Mouse (Mus musculus) MEL (cell line): ENCODE measurements around the gene Pik3cg. TPM values are rescaled to one million over a fixed set of nuclear protein-coding genes. Genes with fewer than 3 reads are reported as not detected.

ENCODE experiments used
- DNase-seq: peaks from one replicate; pipeline ENCODE4 v3.0.0; 2011; ENCODE audit warnings: low read depth, low spot score
- H3K27ac ChIP-seq: 2 replicates; pipeline ENCODE4 v1.5.1; 2012; ENCODE audit warnings: low read depth, mild to moderate bottlenecking, control low read depth, low read length, moderate library complexity; ENCODE audit not compliant: control insufficient read depth
- H3K27me3 ChIP-seq, 2 experiments: fragments of 150-350 bp in 1 of 2; sonication (generic) in 1 of 2; 2 replicates each; pipeline ENCODE4 v1.6.1; 2012; ENCODE audit warnings: low read length in 2 of 2, mild to moderate bottlenecking in 2 of 2, improper control_type of control experiment in 1 of 2, moderate library complexity in 1 of 2; ENCODE audit not compliant: insufficient read depth in 2 of 2, control insufficient read depth in 1 of 2
- H3K36me3 ChIP-seq, 2 experiments: 2 replicates each; pipeline ENCODE4 v1.6.1; 2012 to 2014; ENCODE audit warnings: low read length in 2 of 2, improper control_type of control experiment in 1 of 2, inconsistent platforms in 1 of 2, mild to moderate bottlenecking in 1 of 2; ENCODE audit not compliant: insufficient read depth in 2 of 2, control insufficient read depth in 1 of 2
- H3K4me1 ChIP-seq, 2 experiments: fragments of 150-350 bp in 1 of 2; sonication (generic) in 1 of 2; 2 replicates each; pipeline ENCODE4 v1.6.1; 2012; ENCODE audit warnings: low read length in 2 of 2, improper control_type of control experiment in 1 of 2, mild to moderate bottlenecking in 1 of 2; ENCODE audit not compliant: insufficient read depth in 2 of 2, control insufficient read depth in 1 of 2
- H3K4me3 ChIP-seq, 2 experiments: fragments of 150-350 bp in 1 of 2; sonication (generic) in 1 of 2; 2 replicates each; pipeline ENCODE4 v1.5.1; 2012; ENCODE audit warnings: low read depth in 2 of 2, low read length in 2 of 2, mild to moderate bottlenecking in 2 of 2, moderate library complexity in 2 of 2, control low read depth in 1 of 2, improper control_type of control experiment in 1 of 2; ENCODE audit not compliant: control insufficient read depth in 1 of 2, insufficient read depth in 1 of 2
- H3K79me2 ChIP-seq: 2 replicates; pipeline ENCODE4 v1.6.1; 2012; ENCODE audit warnings: mild to moderate bottlenecking, low read length, moderate library complexity; ENCODE audit not compliant: control insufficient read depth, poor library complexity, insufficient read depth
- H3K9ac ChIP-seq: 2 replicates; pipeline ENCODE4 v1.6.1; 2012; ENCODE audit warnings: low read depth, mild to moderate bottlenecking, control low read depth, low read length, moderate library complexity; ENCODE audit not compliant: control insufficient read depth, poor library complexity, severe bottlenecking
- H3K9me3 ChIP-seq: fragments of 150-350 bp; sonication (generic); replicated peaks from 2 replicates; pipeline ENCODE4 v1.6.1; 2012; ENCODE audit warnings: mild to moderate bottlenecking, low read length, improper control_type of control experiment, moderate library complexity; ENCODE audit not compliant: insufficient read depth
- BHLHE40 ChIP-seq: IDR thresholded peaks from 2 replicates; pipeline ENCODE4 v1.6.1; 2012; ENCODE audit warnings: low read depth, mild to moderate bottlenecking, inconsistent platforms, low read length, improper control_type of control experiment, borderline replicate concordance
- CHD1 ChIP-seq: IDR thresholded peaks from 2 replicates; pipeline ENCODE4 v1.6.1; 2012; ENCODE audit warnings: low read depth, mild to moderate bottlenecking, inconsistent platforms, low read length, improper control_type of control experiment
- EP300 ChIP-seq, 2 experiments: IDR thresholded peaks; 2 replicates each; pipeline ENCODE4 v1.6.1; 2011; ENCODE audit warnings: improper control_type of control experiment in 2 of 2, low read length in 2 of 2, low read depth in 1 of 2, mild to moderate bottlenecking in 1 of 2
- GATA1 ChIP-seq: IDR thresholded peaks from 2 replicates; pipeline ENCODE4 v1.6.1; 2011; ENCODE audit warnings: low read depth, low read length, improper control_type of control experiment
- JUND ChIP-seq: IDR thresholded peaks from 2 replicates; pipeline ENCODE4 v1.6.1; 2011; ENCODE audit warnings: low read depth, mild to moderate bottlenecking, improper control_type of control experiment, low read length
- MAFK ChIP-seq: IDR thresholded peaks from 2 replicates; pipeline ENCODE4 v1.6.1; 2011; ENCODE audit warnings: low read depth, mild to moderate bottlenecking, low read length, improper control_type of control experiment, borderline replicate concordance
- MAX ChIP-seq: IDR thresholded peaks from 2 replicates; pipeline ENCODE4 v1.6.1; 2011; ENCODE audit warnings: low read length, improper control_type of control experiment
- MEF2A ChIP-seq: IDR thresholded peaks from 2 replicates; pipeline ENCODE4 v1.6.1; 2014; ENCODE audit warnings: low read depth, mild to moderate bottlenecking, inconsistent platforms, low read length, improper control_type of control experiment; ENCODE audit not compliant: poor library complexity, insufficient replicate concordance, severe bottlenecking; ENCODE audit errors: extremely low read depth
- MXI1 ChIP-seq: IDR thresholded peaks from 2 replicates; pipeline ENCODE4 v1.6.1; 2011; ENCODE audit warnings: mild to moderate bottlenecking, low read depth, low read length, improper control_type of control experiment
- MYB ChIP-seq: IDR thresholded peaks from 2 replicates; pipeline ENCODE4 v1.6.1; 2011; ENCODE audit warnings: mild to moderate bottlenecking, low read depth, low read length, improper control_type of control experiment
- NELFE ChIP-seq: IDR thresholded peaks from 2 replicates; pipeline ENCODE4 v1.6.1; 2011; ENCODE audit warnings: low read depth, low read length, improper control_type of control experiment
- NRF1 ChIP-seq: IDR thresholded peaks from 2 replicates; pipeline ENCODE4 v1.6.1; 2014; ENCODE audit warnings: low read depth, mild to moderate bottlenecking, inconsistent platforms, low read length, improper control_type of control experiment, moderate library complexity; ENCODE audit not compliant: poor library complexity, insufficient read depth, severe bottlenecking
- POLR2A ChIP-seq, 2 experiments: IDR thresholded peaks; 2 replicates each; pipeline ENCODE4 v1.6.1; 2011 to 2012; ENCODE audit warnings: low read length in 2 of 2, mild to moderate bottlenecking in 2 of 2, control low read depth in 1 of 2, improper control_type of control experiment in 1 of 2, low read depth in 1 of 2, moderate library complexity in 1 of 2; ENCODE audit not compliant: control insufficient read depth in 1 of 2, insufficient read depth in 1 of 2, poor library complexity in 1 of 2
- POLR2AphosphoS5 ChIP-seq: IDR thresholded peaks from 2 replicates; pipeline ENCODE4 v1.6.1; 2012; ENCODE audit warnings: low read depth, borderline replicate concordance, mild to moderate bottlenecking, inconsistent platforms, low read length, moderate library complexity, mixed read lengths
- RAD21 ChIP-seq: IDR thresholded peaks from 2 replicates; pipeline ENCODE4 v1.6.1; 2011; ENCODE audit warnings: mild to moderate bottlenecking, low read depth, low read length, improper control_type of control experiment
- SIN3A ChIP-seq: IDR thresholded peaks from 2 replicates; pipeline ENCODE4 v1.6.1; 2012; ENCODE audit warnings: low read length, improper control_type of control experiment, inconsistent platforms
- UBTF ChIP-seq: IDR thresholded peaks from 2 replicates; pipeline ENCODE4 v1.6.1; 2012; ENCODE audit warnings: low read depth, mild to moderate bottlenecking, inconsistent platforms, low read length, improper control_type of control experiment, moderate library complexity, borderline replicate concordance; ENCODE audit not compliant: insufficient read depth
- USF1 ChIP-seq: IDR thresholded peaks from 2 replicates; pipeline ENCODE4 v1.6.1; 2014; ENCODE audit warnings: low read depth, mild to moderate bottlenecking, inconsistent platforms, low read length, improper control_type of control experiment, moderate library complexity
- USF2 ChIP-seq, 2 experiments: IDR thresholded peaks; 2 replicates each; pipeline ENCODE4 v1.6.1; 2011 to 2012; ENCODE audit warnings: improper control_type of control experiment in 2 of 2, low read length in 2 of 2, borderline replicate concordance in 1 of 2, inconsistent platforms in 1 of 2, low read depth in 1 of 2, mild to moderate bottlenecking in 1 of 2; ENCODE audit not compliant: insufficient read depth in 1 of 2
- ZC3H11A ChIP-seq: IDR thresholded peaks from 2 replicates; pipeline ENCODE4 v1.6.1; 2012; ENCODE audit warnings: low read depth, mild to moderate bottlenecking, inconsistent platforms, low read length, improper control_type of control experiment
- ZKSCAN1 ChIP-seq: IDR thresholded peaks from 2 replicates; pipeline ENCODE4 v1.6.1; 2012; ENCODE audit warnings: low read depth, mild to moderate bottlenecking, inconsistent platforms, low read length, improper control_type of control experiment, moderate library complexity
- polyA plus RNA-seq, 2 experiments: library from polyadenylated mRNA; stranded (reverse) in 1 of 2; unstranded in 1 of 2; fragments of >175 nt in 1 of 2; fragments of >200 nt in 1 of 2; gene quantifications; 2 replicates each; pipeline versions ENCODE4 v1.2.1 to v1.2.4; 2012; ENCODE audit warnings: low replicate concordance in 2 of 2, low read depth in 1 of 2; ENCODE audit not compliant: insufficient read length in 2 of 2, insufficient read depth in 1 of 2, missing spikeins in 1 of 2
- total RNA-seq: library from RNA; depleted of rRNA; stranded (reverse); fragments of 300-350 nt; gene quantifications from 2 replicates; pipeline ENCODE4 v1.2.3, GENCODE M21; 2012

The Pik3cg gene
- total and polyA plus RNA-seq, 3 experiments: 4.9 to 8.5 TPM; not detected in 1

- Histone ChIP-seq H3K4me3 (no peak overlapping the region), H3K27me3 (no peaks in the 10 kb centered on the region), H3K79me2 (no peaks in the 10 kb centered on the region), H3K27ac (no peak overlapping the region), H3K4me1 (peaks cover 26 to 28% of the 10 kb centered on the region in 2 experiments), H3K9ac (no peak overlapping the region), H3K9me3 (no peaks in the 10 kb centered on the region), H3K36me3 (peaks cover 0 to 30% of the 10 kb centered on the region in 2 experiments; a peak in 2 of 4 replicates)
- DNase-seq: no peak
- TF ChIP-seq USF1: no peak
- no peak for TF ChIP-seq RAD21
- TF ChIP-seq MAX: no peak
- no peak for TF ChIP-seq MXI1
- TF ChIP-seq, all 39 proteins: peak for 0
These were observed 6.5 kb downstream of the Pik3cg start for GRCm38 (mm10) chr12:32201932-32202331.

GRCm38 (mm10) chr12:32201070-32201585, 7.3 kb downstream of the Pik3cg start:
- TF ChIP-seq EP300 (IDR thresholded peaks at IDR 0.05; ENCODE audit: low read depth in 1 of 2, low read length in 2 of 2): no peak
- TF ChIP-seq ZC3H11A: no peak
- no peak for TF ChIP-seq BHLHE40
- no peak for TF ChIP-seq ZKSCAN1
- no peak for TF ChIP-seq MYB
- no peak for TF ChIP-seq USF2 (IDR thresholded peaks at IDR 0.05; ENCODE audit: borderline replicate concordance in 1 of 2, insufficient read depth in 1 of 2, low read depth in 1 of 2, low read length in 2 of 2)
- TF ChIP-seq CHD1: no peak
- no peak for TF ChIP-seq RAD21
- TF ChIP-seq MAX: no peak
- no peak for TF ChIP-seq POLR2AphosphoS5
- no peak for TF ChIP-seq NRF1
- no peak for TF ChIP-seq MAFK
- no peak for TF ChIP-seq GATA1
- TF ChIP-seq MEF2A: no peak
- TF ChIP-seq POLR2A (IDR thresholded peaks at IDR 0.05; ENCODE audit: control insufficient read depth in 1 of 2, insufficient read depth in 1 of 2, low read depth in 1 of 2, low read length in 2 of 2, poor library complexity in 1 of 2): no peak
- no peak for TF ChIP-seq UBTF
- TF ChIP-seq USF1: no peak
- TF ChIP-seq SIN3A: no peak
- TF ChIP-seq JUND: no peak
- no peak for TF ChIP-seq NELFE
- no peak overlapping the region for H3K4me3 ChIP-seq
- H3K9me3 ChIP-seq: no peaks in the 10 kb centered on the region
- no peaks in the 10 kb centered on the region for H3K27me3 ChIP-seq
- H3K27ac ChIP-seq: no peak overlapping the region
- no peak for DNase-seq
- peaks cover 26% of the 10 kb centered on the region in 2 experiments for H3K4me1 ChIP-seq
- no peaks in the 10 kb centered on the region for H3K79me2 ChIP-seq
- no peak overlapping the region for H3K9ac ChIP-seq
- peaks cover 0 to 30% of the 10 kb centered on the region in 2 experiments; a peak in 2 of 4 replicates for H3K36me3 ChIP-seq
